Mouse (Mus musculus) common myeloid progenitor, adult 5-6 weeks (primary cell): ENCODE measurements around the gene Cd151. TPM values are rescaled to one million over a fixed set of nuclear protein-coding genes. Genes with fewer than 3 reads are reported as not detected.

ENCODE experiments used
- ATAC-seq: replicated peaks from 2 replicates; pipeline ENCODE4 v1.8.0; 2016; ENCODE audit warnings: low read depth, mild to moderate bottlenecking, moderate TSS enrichment, inconsistent platforms; ENCODE audit not compliant: poor library complexity, severe bottlenecking
- total RNA-seq: library from RNA; stranded (forward); fragments of 200-1000, 187-1606 nt; gene quantifications from 2 replicates; pipeline ENCODE4 v1.2.3, GENCODE M21; 2017

The Cd151 gene
- total RNA-seq, result 31.4 and 32.9 TPM in 2 replicates

GRCm38 (mm10) chr7:141467230-141468030, at the start of gene Cd151:
Gene Cd151 (plus strand): TSS chr7:141467392.
- peak; percentile 43 for ATAC-seq

GRCm38 (mm10) chr7:141417731-141418681, 49.2 kb upstream of the Cd151 start:
- ATAC-seq, result no peak

GRCm38 (mm10) chr7:141418970-141419369, 48.2 kb upstream of the Cd151 start:
- ATAC-seq, result peak; percentile 30; the same call in 1 of the 2 replicates

- ATAC-seq, result no peak
These were observed 47.0 kb upstream of the Cd151 start for GRCm38 (mm10) chr7:141420030-141420702.

- ATAC-seq, result no peak
These were observed 43.4 kb upstream of the Cd151 start for GRCm38 (mm10) chr7:141423811-141424210.

GRCm38 (mm10) chr7:141426948-141427730, 40.1 kb upstream of the Cd151 start:
- no peak for ATAC-seq

GRCm38 (mm10) chr7:141428701-141429100, 38.5 kb upstream of the Cd151 start:
- ATAC-seq, result no peak

GRCm38 (mm10) chr7:141429310-141429709, 37.9 kb upstream of the Cd151 start, which contains the start of gene Cend1:
Gene Cend1 (minus strand): TSS chr7:141429491.
- no peak for ATAC-seq

- no peak for ATAC-seq
These were observed 37.2 kb upstream of the Cd151 start for GRCm38 (mm10) chr7:141429840-141430584.

- no peak for ATAC-seq
These were observed 36.5 kb upstream of the Cd151 start for GRCm38 (mm10) chr7:141430585-141431240.

GRCm38 (mm10) chr7:141431434-141432185, 35.6 kb upstream of the Cd151 start:
- no peak for ATAC-seq

- no peak for ATAC-seq
These were observed 35.0 kb upstream of the Cd151 start for GRCm38 (mm10) chr7:141432186-141432611.

- no peak for ATAC-seq
These were observed 34.3 kb upstream of the Cd151 start for GRCm38 (mm10) chr7:141432741-141433516.

GRCm38 (mm10) chr7:141433517-141434400, 33.4 kb upstream of the Cd151 start:
- no peak for ATAC-seq

GRCm38 (mm10) chr7:141434464-141434863, 32.7 kb upstream of the Cd151 start:
- ATAC-seq, result no peak
